Mouse (Mus musculus): ENCODE data around the gene Mettl7a3. TPM values are rescaled to one million over a fixed set of nuclear protein-coding genes. Genes with fewer than 3 reads are reported as not detected.
"Not testable (repeated sequence)": the region's sequence is repeated elsewhere in the genome, so short reads cannot be mapped to it uniquely, and the experiment has no call there.

Mettl7a3 gene
- not detected in 2 replicates for polyA plus RNA-seq (2016; fragmentation: Nextera tagmentation; extraction: Ambion mirVana)

DNA sequence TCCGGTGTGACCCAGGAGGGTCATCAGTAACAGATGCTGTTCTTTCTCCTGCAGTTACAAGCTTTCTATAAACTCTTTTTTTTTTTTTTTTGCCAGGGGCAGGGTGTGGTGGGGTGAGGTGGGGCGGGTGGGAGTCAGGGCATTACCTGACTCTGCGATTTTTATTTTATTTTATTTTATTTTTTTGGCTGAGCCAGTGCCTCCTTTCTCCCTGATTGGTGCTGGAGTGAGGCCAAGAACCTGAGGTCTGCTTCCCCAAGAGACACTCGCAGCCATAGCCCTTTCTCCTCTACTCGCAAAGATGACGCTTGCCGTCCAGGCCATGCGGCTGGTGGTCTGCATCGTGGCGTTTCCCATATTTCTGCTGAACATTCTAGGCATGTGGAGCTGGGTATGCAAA lies at the start of gene Mettl7a3:
Gene Mettl7a3 (plus strand): TSS at position 301 of the 400 bp plus-strand sequence.
- 83% methylated on average over 10 of the region's 10 CpGs for WGBS

DNA sequence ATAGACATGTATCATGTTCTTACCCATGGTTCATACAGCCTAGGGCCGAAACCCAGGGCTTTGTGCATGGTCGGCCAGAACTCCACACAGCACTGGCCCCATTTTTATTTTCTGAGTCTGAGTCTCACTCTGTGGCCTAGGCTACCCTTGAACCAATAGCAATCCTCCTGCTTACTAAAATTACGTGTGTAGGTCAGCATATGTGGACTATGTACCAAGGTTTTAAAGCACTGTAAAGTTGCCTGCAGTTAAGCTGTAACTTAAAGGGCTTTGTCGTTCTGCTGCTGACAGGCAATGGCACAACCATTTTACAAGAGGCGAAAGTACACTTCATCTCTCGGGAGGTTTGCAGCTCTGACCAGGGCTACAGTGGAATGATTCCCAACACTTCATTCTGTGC lies 45.7 kb upstream of the Mettl7a3 start:
- Histone ChIP-seq H3K27me3 (no peaks in the 10 kb centered on the region), H3K4me3 (replicated peaks) (no peak overlapping the region), H3K9me3 (no peaks in the 10 kb centered on the region), H3K36me3 (replicated peaks) (no peaks in the 10 kb centered on the region), H3K9ac (no peak overlapping the region), H3K4me2 (no peak overlapping the region), H3K4me1 (no peaks in the 10 kb centered on the region), H3K27ac (no peak overlapping the region)
- no peak for ATAC-seq (ENCODE audit: low FRiP score)
- WGBS = 95% methylated on average over 6 of the region's 6 CpGs

More for the DNA sequence above, at the start of gene Mettl7a3:
- no peak for ATAC-seq (ENCODE audit: low FRiP score)
- no peaks in the 10 kb centered on the region for H3K36me3 ChIP-seq (replicated peaks)
- no peak within 1 kb of the TSS for H3K4me3 ChIP-seq (replicated peaks)
- H3K27ac ChIP-seq = no peak within 1 kb of the TSS
- no peak within 1 kb of the TSS for H3K9ac ChIP-seq
- H3K4me2 ChIP-seq = no peak within 1 kb of the TSS
- no peaks in the 10 kb centered on the region for H3K27me3 ChIP-seq
- H3K9me3 ChIP-seq = no peaks in the 10 kb centered on the region
- no peaks in the 10 kb centered on the region for H3K4me1 ChIP-seq

DNA sequence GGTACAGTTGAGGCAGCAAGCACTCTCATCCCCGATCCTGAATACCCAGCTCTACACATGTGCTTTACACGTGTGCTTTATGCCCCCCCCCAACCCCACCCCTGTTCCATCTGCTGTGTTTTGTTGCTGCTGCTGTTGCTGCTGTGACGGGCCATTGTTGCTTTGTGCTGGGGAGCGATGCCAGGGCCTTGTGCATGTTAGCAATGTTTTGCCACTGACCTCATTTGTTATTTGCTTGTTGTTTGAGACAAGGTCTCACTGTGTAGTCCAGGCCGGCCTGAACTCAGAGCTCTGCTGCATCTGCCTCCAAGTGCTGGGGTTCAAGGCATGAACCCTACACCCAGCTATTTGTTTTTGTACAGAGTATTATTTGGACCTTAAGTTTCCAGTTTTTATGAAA lies 43.9 kb upstream of the Mettl7a3 start:
- no peak overlapping the region for H3K4me3 ChIP-seq (replicated peaks)
- no peak overlapping the region for H3K4me2 ChIP-seq
- H3K36me3 ChIP-seq (replicated peaks) = no peaks in the 10 kb centered on the region
- H3K9ac ChIP-seq = no peak overlapping the region
- no peaks in the 10 kb centered on the region for H3K4me1 ChIP-seq
- H3K27me3 ChIP-seq = no peaks in the 10 kb centered on the region
- H3K27ac ChIP-seq = no peak overlapping the region
- no peak for ATAC-seq (ENCODE audit: low FRiP score)
- no peaks in the 10 kb centered on the region for H3K9me3 ChIP-seq
- 75% methylated on average over 5 of the region's 5 CpGs for WGBS

DNA sequence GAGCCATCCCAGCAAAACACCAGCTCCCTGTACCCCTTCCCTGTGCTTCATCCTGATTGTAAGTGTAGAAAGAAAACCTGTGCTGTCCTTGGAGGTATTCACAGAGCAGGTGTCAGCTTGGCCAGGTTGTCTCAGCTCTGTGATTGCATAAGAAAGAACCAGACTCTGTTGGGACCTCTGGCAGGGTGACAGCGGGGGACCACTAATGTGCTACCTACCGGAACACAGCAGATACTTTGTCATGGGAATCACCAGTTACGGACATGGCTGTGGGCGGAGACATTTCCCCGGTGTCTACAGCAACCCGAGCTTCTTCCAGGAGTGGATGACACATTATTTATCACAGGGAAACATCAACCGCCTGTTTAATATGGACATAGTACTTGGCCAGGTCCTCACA lies 42.4 kb upstream of the Mettl7a3 start:
- Histone ChIP-seq H3K27ac (no peak overlapping the region), H3K36me3 (replicated peaks) (no peaks in the 10 kb centered on the region), H3K27me3 (no peaks in the 10 kb centered on the region), H3K4me3 (replicated peaks) (no peak overlapping the region), H3K4me2 (no peak overlapping the region), H3K9me3 (no peaks in the 10 kb centered on the region), H3K9ac (no peak overlapping the region), H3K4me1 (no peaks in the 10 kb centered on the region)
- ATAC-seq (ENCODE audit: low FRiP score) = no peak
- 78% methylated on average over 7 of the region's 7 CpGs for WGBS

DNA sequence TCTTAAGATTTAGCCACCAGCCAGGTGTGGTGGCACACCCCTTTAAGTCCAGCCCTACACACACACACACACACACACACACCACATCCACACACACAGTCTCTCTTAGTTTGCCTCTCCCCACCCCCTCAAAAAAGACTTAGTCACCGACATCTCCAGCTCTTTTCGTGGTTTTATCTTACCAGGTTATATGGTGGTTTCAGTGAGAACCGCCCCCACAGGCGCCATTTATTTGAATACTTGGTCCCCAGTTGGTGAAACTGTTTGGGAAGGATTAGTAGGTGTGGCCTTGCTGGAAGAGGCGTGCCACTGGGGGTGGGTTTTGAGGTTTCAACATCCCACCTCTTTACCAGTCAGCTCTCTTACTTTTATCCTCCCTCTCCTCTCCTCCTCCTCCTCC lies 36.9 kb upstream of the Mettl7a3 start:
- H3K9ac ChIP-seq = no peak overlapping the region
- no peak for ATAC-seq (ENCODE audit: low FRiP score)
- no peaks in the 10 kb centered on the region for H3K27me3 ChIP-seq
- no peak overlapping the region for H3K27ac ChIP-seq
- no peak overlapping the region for H3K4me3 ChIP-seq (replicated peaks)
- no peaks in the 10 kb centered on the region for H3K4me1 ChIP-seq
- WGBS = 89% methylated on average over 5 of the region's 5 CpGs
- H3K4me2 ChIP-seq = no peak overlapping the region
- H3K36me3 ChIP-seq (replicated peaks) = no peaks in the 10 kb centered on the region
- no peaks in the 10 kb centered on the region for H3K9me3 ChIP-seq

DNA sequence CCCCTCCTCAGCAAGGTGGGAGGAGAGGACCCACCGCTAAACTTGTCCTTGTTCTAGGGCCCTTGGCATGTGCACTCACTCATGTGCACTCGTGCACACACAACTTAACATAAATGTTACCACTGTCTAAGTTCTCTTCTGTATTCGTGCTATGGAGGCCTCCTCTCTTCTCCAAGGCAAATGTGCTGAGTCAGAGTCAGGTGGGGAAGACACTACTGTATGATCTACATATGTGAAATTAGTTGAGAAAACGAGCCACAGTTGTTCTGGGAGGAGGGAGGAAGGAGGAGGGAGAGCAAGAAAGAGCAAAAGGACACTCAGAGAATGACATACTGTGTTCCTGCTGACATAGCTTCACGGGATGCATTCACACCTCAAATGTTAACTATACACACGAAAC lies 34.2 kb upstream of the Mettl7a3 start:
- Histone ChIP-seq H3K4me3 (replicated peaks) (no peak overlapping the region), H3K36me3 (replicated peaks) (no peaks in the 10 kb centered on the region), H3K9me3 (no peaks in the 10 kb centered on the region), H3K27ac (no peak overlapping the region), H3K27me3 (no peaks in the 10 kb centered on the region), H3K4me1 (peaks cover 11% of the 10 kb centered on the region; the same call in 1 of the 2 replicates), H3K9ac (no peak overlapping the region), H3K4me2 (no peak overlapping the region)
- ATAC-seq (ENCODE audit: low FRiP score) = no peak
- 87% methylated on average over 6 of the region's 6 CpGs for WGBS

DNA sequence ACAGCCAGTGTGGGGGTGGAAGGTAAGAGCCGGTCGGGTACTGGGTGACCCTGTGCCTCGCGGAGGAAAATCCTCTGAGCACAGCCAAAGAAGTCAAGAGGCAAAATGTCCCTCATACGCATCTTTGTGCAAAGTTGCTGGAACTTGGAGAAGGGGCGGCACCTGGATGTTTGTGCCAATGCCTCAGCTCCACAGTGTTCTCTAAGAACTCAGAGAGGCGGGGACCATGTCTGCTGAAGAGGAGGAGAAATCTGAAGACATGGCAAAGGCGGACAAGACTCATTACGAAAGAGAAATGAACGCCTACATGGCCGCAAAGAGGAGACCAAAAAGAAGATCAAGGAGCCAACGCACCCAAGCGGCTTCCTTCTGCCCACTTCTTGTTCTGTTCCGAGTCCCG lies 33.2 kb upstream of the Mettl7a3 start:
- no peaks in the 10 kb centered on the region for H3K27me3 ChIP-seq
- no peaks in the 10 kb centered on the region for H3K9me3 ChIP-seq
- H3K4me1 ChIP-seq = peaks cover 15% of the 10 kb centered on the region; the same call in 1 of the 2 replicates
- H3K9ac ChIP-seq = no peak overlapping the region
- ATAC-seq (ENCODE audit: low FRiP score) = no peak
- no peak overlapping the region for H3K27ac ChIP-seq
- H3K4me2 ChIP-seq = no peak overlapping the region
- H3K36me3 ChIP-seq (replicated peaks) = no peaks in the 10 kb centered on the region
- no peak overlapping the region for H3K4me3 ChIP-seq (replicated peaks)
- 72% methylated on average over 15 of the region's 15 CpGs for WGBS

DNA sequence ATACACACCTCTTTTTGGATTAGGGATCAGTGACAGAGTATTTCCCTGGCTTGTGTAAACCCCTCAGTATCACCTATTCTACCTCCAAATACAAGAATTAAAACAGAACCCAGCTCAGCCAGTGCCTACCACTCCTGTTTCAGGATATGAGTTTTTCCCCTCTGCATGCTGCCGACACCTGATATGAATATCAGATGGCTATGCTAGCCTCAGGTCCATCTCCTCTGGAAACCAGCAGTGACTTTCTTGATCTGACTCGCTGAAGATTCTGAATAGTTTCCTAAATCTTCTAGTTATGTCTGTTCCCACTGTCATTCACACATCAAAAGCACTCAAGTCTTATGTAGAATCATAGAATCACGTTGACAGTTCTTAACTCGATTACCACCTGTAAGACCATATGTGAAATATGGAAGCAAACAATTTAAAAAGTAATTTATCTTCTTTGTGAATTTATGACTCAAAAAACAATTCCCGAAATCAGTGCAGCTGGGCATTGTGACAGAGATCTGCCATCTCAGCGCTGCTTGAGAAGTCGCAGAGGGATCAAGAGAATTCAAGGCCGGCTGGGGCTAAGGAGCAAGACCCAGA lies 31.2 kb upstream of the Mettl7a3 start:
- no peaks in the 10 kb centered on the region for H3K36me3 ChIP-seq (replicated peaks)
- H3K27me3 ChIP-seq = no peaks in the 10 kb centered on the region
- H3K9me3 ChIP-seq = no peaks in the 10 kb centered on the region
- peak overlapping the region; percentile 69 for H3K4me2 ChIP-seq
- peak overlapping the region; percentile 86 for H3K27ac ChIP-seq
- peaks cover 15% of the 10 kb centered on the region; the same call in 1 of the 2 replicates for H3K4me1 ChIP-seq
- ATAC-seq (ENCODE audit: low FRiP score) = no peak
- 54% methylated on average over 8 of the region's 8 CpGs for WGBS
- H3K4me3 ChIP-seq (replicated peaks) = peak overlapping the region; percentile 47
- H3K9ac ChIP-seq = no peak overlapping the region

DNA sequence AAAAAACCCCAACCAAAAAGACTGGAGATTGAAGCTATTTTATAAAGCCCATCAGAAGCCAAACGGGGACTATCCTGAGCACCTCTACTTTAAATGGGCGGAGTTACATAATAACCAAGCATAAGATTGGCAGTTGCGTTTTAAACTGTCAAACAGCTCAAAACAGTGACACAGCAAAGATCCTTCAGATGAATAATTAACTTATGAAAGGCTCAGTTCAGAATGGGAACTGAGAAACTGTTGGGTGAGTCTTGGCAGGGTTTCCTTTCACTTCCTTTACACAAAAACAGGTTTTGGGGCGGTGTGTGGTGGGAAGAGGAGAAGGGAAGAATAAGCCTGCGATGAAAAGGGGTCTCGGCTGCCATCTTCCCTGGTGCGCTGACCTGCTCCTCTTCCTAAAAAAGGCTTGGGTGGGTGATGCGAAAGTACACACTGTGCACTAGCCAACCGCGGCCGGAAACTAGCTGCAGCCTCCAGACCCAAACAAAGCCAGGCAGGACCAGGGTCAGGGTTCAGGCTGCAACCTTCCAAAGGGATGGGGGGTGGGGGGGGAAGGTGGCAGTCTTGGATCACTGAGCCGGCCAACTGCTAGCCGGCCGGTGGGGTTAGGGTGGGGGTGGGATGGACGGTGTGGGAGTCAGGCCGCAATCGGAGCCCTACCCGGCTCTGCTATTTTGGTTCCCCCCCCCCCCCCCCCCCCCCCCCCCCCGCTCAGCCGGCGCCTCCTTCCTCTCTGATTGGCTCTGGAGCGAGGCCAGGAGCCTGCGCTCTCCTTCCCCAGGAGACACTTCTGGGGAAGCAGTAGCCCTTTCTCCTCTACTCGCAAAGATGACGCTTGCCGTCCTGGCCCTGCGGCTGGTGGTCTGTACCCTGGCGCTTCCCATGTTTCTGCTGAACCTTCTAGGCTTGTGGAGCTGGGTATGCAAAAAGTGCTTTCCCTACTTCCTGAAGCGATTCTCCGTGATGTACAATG lies 30.4 kb upstream of the Mettl7a3 start, which contains the start of gene Mettl7a1:
Gene Mettl7a1 (plus strand): TSS at position 122 of the 973 bp plus-strand sequence.
- WGBS = 2% methylated on average over 25 of the region's 30 CpGs
- H3K27me3 ChIP-seq = no peaks in the 10 kb centered on the region
- H3K36me3 ChIP-seq (replicated peaks) = no peaks in the 10 kb centered on the region
- H3K4me3 ChIP-seq (replicated peaks) = peak within 1 kb of the TSS; percentile 47
- H3K27ac ChIP-seq = peak within 1 kb of the TSS; percentile 86
- peaks cover 15% of the 10 kb centered on the region; the same call in 1 of the 2 replicates for H3K4me1 ChIP-seq
- H3K4me2 ChIP-seq = peak within 1 kb of the TSS; percentile 69
- peak; percentile 90 for ATAC-seq (ENCODE audit: low FRiP score)
- peak within 1 kb of the TSS; percentile 68 for H3K9ac ChIP-seq
- H3K9me3 ChIP-seq = no peaks in the 10 kb centered on the region

DNA sequence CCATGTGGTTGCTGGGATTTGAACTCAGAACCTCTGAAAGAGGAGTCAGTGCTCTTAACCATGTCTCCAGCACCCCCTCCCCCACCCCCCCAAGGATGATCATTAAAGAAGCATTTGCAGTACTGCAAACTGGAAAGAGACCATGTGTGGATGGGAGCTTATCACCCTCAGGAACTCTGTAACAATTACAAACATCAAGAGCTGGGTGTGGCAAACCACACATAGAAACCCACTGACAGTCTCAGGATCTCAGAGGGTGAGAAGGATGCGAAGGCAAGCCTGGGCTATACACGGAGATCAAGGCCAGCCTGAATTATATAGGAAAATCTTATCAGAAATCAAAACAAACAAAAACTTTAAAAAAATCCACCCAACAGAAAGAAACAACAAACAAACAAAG lies 28.5 kb upstream of the Mettl7a3 start:
- Histone ChIP-seq H3K4me3 (replicated peaks) (no peak overlapping the region), H3K9ac (no peak overlapping the region), H3K9me3 (no peaks in the 10 kb centered on the region), H3K36me3 (replicated peaks) (no peaks in the 10 kb centered on the region), H3K4me1 (peaks cover 15% of the 10 kb centered on the region; the same call in 1 of the 2 replicates), H3K4me2 (no peak overlapping the region), H3K27ac (no peak overlapping the region), H3K27me3 (no peaks in the 10 kb centered on the region)
- WGBS = 89% methylated on average over 2 of the region's 2 CpGs
- no peak for ATAC-seq (ENCODE audit: low FRiP score)

DNA sequence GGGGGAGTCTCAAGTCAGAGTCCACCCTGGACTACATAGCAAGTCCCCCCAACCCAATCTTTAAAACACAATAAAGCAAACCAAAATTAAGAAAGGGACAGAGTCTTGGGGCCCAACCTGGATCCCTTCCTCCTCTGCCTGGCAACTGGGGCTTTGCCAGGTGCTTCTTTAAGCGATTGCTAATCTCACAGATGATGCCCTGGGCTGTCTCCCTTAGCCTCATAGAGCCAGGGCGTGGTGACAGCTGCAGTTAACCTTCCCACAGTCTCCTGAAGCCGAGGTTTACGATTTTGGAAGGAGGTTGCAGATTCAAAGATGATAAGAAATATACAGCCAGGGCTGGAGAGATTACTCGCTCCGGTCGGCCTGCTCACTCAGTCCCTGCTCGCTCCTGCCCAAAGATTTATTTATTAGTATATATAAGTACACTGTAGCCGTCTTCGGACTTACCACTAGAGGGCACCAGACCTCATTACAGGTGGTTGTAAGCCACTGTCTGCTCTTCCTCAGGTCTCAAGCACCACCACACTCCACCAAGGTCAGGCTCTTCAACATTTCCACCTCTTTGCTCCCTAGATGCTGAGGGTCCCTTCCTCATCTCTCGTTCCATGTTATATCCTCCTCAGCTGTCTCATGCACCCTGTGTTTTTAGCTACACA lies 27.2 kb upstream of the Mettl7a3 start:
- not testable (repeated sequence) for H3K27ac ChIP-seq; H3K4me2 ChIP-seq; ATAC-seq (ENCODE audit: low FRiP score); H3K9me3 ChIP-seq; H3K36me3 ChIP-seq (replicated peaks); H3K9ac ChIP-seq; H3K27me3 ChIP-seq; H3K4me3 ChIP-seq (replicated peaks)
- peaks cover 15% of the 10 kb centered on the region; the same call in 1 of the 2 replicates for H3K4me1 ChIP-seq
- WGBS = 48% methylated on average over 11 of the region's 11 CpGs

DNA sequence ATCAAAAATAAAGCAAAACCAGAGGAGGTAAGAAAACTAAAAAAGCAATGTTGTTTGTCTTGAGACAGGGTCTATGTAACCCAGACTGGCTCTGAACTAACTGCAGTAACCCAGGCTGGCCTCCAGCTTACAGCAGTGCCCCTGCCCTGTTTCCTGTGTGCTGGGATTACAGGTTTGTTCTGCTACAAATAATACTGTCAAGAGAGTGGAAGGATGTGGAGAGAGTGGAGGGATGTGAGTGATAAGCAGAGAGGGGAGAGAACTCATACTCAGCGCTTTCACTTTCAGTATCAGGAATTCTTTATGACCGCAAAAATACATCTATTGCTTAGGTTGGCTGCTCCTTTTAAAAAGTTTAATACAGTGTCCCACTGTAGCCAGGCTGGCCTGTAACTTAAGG lies 22.4 kb upstream of the Mettl7a3 start:
- Histone ChIP-seq H3K27ac (no peak overlapping the region), H3K4me1 (no peaks in the 10 kb centered on the region), H3K4me3 (replicated peaks) (no peak overlapping the region), H3K27me3 (no peaks in the 10 kb centered on the region), H3K36me3 (replicated peaks) (0 out of 2 replicates have a peak, but pooled peaks cover 3% of the 10 kb centered on the region), H3K9me3 (no peaks in the 10 kb centered on the region), H3K9ac (no peak overlapping the region), H3K4me2 (no peak overlapping the region)
- 94% methylated on average over 2 of the region's 2 CpGs for WGBS
- no peak for ATAC-seq (ENCODE audit: low FRiP score)
